Mouse (Mus musculus) brain, embryonic 14.5 days (tissue): ENCODE results near the gene Tex52.
"Not testable (repeated sequence)": the region's sequence is repeated elsewhere in the genome, so short reads cannot be mapped to it uniquely, and the experiment has no call there.

Source experiments
- CTCF ChIP-seq: fragments of 200-500 bp; IDR thresholded peaks from 2 replicates; pipeline ENCODE4 v1.5.1; 2012; ENCODE audit warnings: inconsistent platforms, mild to moderate bottlenecking, moderate library complexity, borderline replicate concordance; ENCODE audit not compliant: insufficient read depth, insufficient read length; ENCODE audit errors: extremely low read depth
- POLR2A ChIP-seq: fragments of 200-500 bp; IDR thresholded peaks from 2 replicates; pipeline ENCODE4 v1.6.1; 2012; ENCODE audit warnings: mild to moderate bottlenecking, inconsistent platforms, borderline replicate concordance; ENCODE audit not compliant: poor library complexity, insufficient read depth, insufficient read length, severe bottlenecking; ENCODE audit errors: extremely low read depth

GRCm38 (mm10) chr6:128380594-128381167, 5.4 kb downstream of the Tex52 start:
- TF ChIP-seq POLR2A, CTCF: not testable (repeated sequence)
